9 mouse cellular contexts compared by ENCODE assay signal in the genomic region with DNA sequence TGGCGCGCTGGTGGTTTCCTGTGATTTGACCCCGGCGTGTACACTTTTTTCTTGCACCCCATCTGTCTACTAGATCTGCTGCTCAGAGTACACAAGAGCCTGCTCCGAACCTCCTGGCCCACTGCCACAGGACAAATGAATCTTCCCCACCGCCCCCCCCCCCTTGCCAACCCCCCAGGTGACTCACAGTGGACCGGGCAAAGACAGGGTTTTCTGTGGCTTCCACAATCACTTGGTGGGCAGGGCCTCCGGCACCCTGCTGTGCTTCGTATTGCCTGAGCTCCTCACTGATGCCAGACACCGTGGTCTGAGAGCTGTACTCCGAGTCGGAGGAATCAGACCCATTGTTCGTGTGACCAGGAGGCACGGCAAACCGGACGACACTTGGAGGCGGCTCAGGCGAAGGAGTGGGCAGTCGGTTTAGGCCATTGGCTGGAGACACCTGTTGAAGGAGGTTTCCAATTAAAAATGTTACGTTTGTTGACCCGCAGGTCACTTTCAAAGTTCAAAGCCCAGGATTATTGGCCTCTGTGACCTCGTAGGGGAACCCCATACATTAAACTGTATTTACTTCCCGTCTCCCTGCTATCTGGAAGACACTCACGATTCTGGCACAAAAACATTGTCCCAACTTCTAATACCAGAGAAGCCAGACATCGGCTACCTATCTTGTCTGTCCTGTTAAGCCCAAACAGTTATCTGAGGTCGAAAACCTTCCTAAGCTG. TPM values are rescaled to one million over a fixed set of nuclear protein-coding genes. Genes with fewer than 3 reads are reported as not detected.
DNase-seq lines count a peak whose midpoint lies in the region; ATAC-seq and TF ChIP-seq lines count a peak whose summit lies in the region.
"Had no signal": no experiment of that assay in that cellular context is flagged by ENCODE, and none has a peak within 500 bp of the region (broad histone marks: within the 10 kb centered on the region; RNA-seq: fewer than 3 reads in every experiment).

No protein-coding gene starts in this region.

- H3K4me2 ChIP-seq in hindbrain, embryonic 11.5 days (replicated peaks; ENCODE audit: low read depth, low read length): no peak overlapping the region
- no peak overlapping the region for H3K4me2 ChIP-seq in hindbrain, embryonic 16.5 days (ENCODE audit: low read length)
- H3K4me2 ChIP-seq in midbrain, postnatal 0 days (ENCODE audit: low read depth, low read length, poor library complexity, severe bottlenecking): no peak overlapping the region

- H3K4me1 ChIP-seq in hindbrain, embryonic 11.5 days (replicated peaks; ENCODE audit: control insufficient read depth, insufficient read depth, low read length): peaks cover 14% of the 10 kb centered on the region
- H3K4me1 ChIP-seq in hindbrain, embryonic 16.5 days (ENCODE audit: control insufficient read depth, insufficient read depth, low read depth, low read length): peaks cover 3% of the 10 kb centered on the region; the same call in 1 of the 2 replicates
- H3K4me1 ChIP-seq in midbrain, postnatal 0 days (ENCODE audit: insufficient read depth, low read length): no peaks in the 10 kb centered on the region

- DNase-seq in hindbrain, embryonic 11.5 days (ENCODE audit: low spot score): no peak
- peak; percentile 14 for DNase-seq in NIH3T3 (ENCODE audit: low read depth)
- peak; percentile 42 to 46 for DNase-seq in cerebellum, postnatal 14 days
- DNase-seq in midbrain, postnatal 0 days (ENCODE audit: low spot score): peak; percentile 43
- DNase-seq in layer of hippocampus, adult 11-12 months (ENCODE audit: low spot score): no peak
- DNase-seq: heart, postnatal 14 days had no signal

- H3K9ac ChIP-seq in hindbrain, embryonic 11.5 days (ENCODE audit: low read depth, low read length): no peak overlapping the region
- H3K9ac ChIP-seq in hindbrain, embryonic 16.5 days (ENCODE audit: low read depth, low read length): no peak overlapping the region
- no peak overlapping the region for H3K9ac ChIP-seq in midbrain, postnatal 0 days (replicated peaks; ENCODE audit: low read length, poor library complexity, severe bottlenecking)
- H3K9ac ChIP-seq: liver, embryonic 14.5 days had no signal

- ATAC-seq in hindbrain, embryonic 11.5 days (ENCODE audit: low FRiP score): no peak
- no peak for ATAC-seq in hindbrain, embryonic 16.5 days
- ATAC-seq in midbrain, postnatal 0 days (ENCODE audit: low FRiP score): no peak
- ATAC-seq in erythroid progenitor cell, adult 5-6 weeks (replicated peaks; ENCODE audit: low FRiP score, poor library complexity, severe bottlenecking): no peak

- WGBS in hindbrain, embryonic 11.5 days: 56% methylated on average over 26 of the region's 26 CpGs
- WGBS in hindbrain, embryonic 16.5 days: 40% methylated on average over 24 of the region's 26 CpGs
- WGBS in midbrain, postnatal 0 days: 46% methylated on average over 25 of the region's 26 CpGs

- no peak overlapping the region for H3K4me3 ChIP-seq in hindbrain, embryonic 11.5 days (ENCODE audit: low read depth, low read length)
- H3K4me3 ChIP-seq in hindbrain, embryonic 16.5 days (ENCODE audit: low read length): no peak overlapping the region
- no peak overlapping the region for H3K4me3 ChIP-seq in midbrain, postnatal 0 days (ENCODE audit: low read depth, low read length)

- TF ChIP-seq CTCF in midbrain, postnatal 0 days (IDR thresholded peaks at IDR 0.05): no peak

- H3K36me3 ChIP-seq in hindbrain, embryonic 11.5 days (ENCODE audit: control insufficient read depth, insufficient read depth, low read length): peaks cover 15% of the 10 kb centered on the region
- H3K36me3 ChIP-seq in hindbrain, embryonic 16.5 days (ENCODE audit: control insufficient read depth, insufficient read depth, low read length): peaks cover 42% of the 10 kb centered on the region
- H3K36me3 ChIP-seq in midbrain, postnatal 0 days (ENCODE audit: insufficient read depth, low read length): peaks cover 57% of the 10 kb centered on the region

- no peaks in the 10 kb centered on the region for H3K9me3 ChIP-seq in hindbrain, embryonic 11.5 days (ENCODE audit: control insufficient read depth, low read length)
- H3K9me3 ChIP-seq in hindbrain, embryonic 16.5 days (ENCODE audit: control insufficient read depth, low read length): no peaks in the 10 kb centered on the region
- H3K9me3 ChIP-seq in midbrain, postnatal 0 days (ENCODE audit: low read length): no peaks in the 10 kb centered on the region

- H3K27me3 ChIP-seq in hindbrain, embryonic 11.5 days (ENCODE audit: control insufficient read depth, insufficient read depth, low read length): no peaks in the 10 kb centered on the region
- H3K27me3 ChIP-seq in hindbrain, embryonic 16.5 days (replicated peaks; ENCODE audit: control insufficient read depth, insufficient read depth, low read length): no peaks in the 10 kb centered on the region
- H3K27me3 ChIP-seq in midbrain, postnatal 0 days (ENCODE audit: insufficient read depth, low read length): no peaks in the 10 kb centered on the region

- peak overlapping the region; percentile 59; the same call in 1 of the 2 replicates for H3K27ac ChIP-seq in hindbrain, embryonic 11.5 days (ENCODE audit: low read depth, low read length)
- no peak overlapping the region for H3K27ac ChIP-seq in hindbrain, embryonic 16.5 days (ENCODE audit: low read depth, low read length)
- H3K27ac ChIP-seq in midbrain, postnatal 0 days (ENCODE audit: low read depth, low read length): no peak overlapping the region
- H3K27ac ChIP-seq: liver, embryonic 14.5 days had no signal

RNA-seq across cellular contexts. Expression of gene Fancc, which starts 16.5 kb away (rescaled TPM):
- polyA plus RNA-seq in hindbrain, embryonic 11.5 days (2014; fragmentation: Nextera tagmentation; extraction: Ambion mirVana): 19.7 and 26.1 TPM in 2 replicates
- 15.7 and 16.0 TPM in 2 replicates for polyA plus RNA-seq in hindbrain, embryonic 16.5 days (2015; fragmentation: Nextera tagmentation; extraction: Ambion mirVana)
- total RNA-seq in midbrain, postnatal 0 days (2014; rRNA removed): 12.1 and 17.7 TPM in 2 replicates
- polyA plus RNA-seq in midbrain, postnatal 0 days (2015; fragmentation: Nextera tagmentation; extraction: Ambion mirVana): 9.2 and 9.3 TPM in 2 replicates
- 16.6 and 21.4 TPM in 2 replicates for total RNA-seq in erythroid progenitor cell, adult 5-6 weeks (2015; ENCODE audit: low replicate concordance)
- 24.1 and 25.2 TPM in 2 replicates for total RNA-seq in erythroid progenitor cell, adult 5-6 weeks (2017; ENCODE audit: low replicate concordance)

RNA-seq across cellular contexts. Expression of gene Ptch1, which starts 59.9 kb away (rescaled TPM):
- 19.5 and 28.4 TPM in 2 replicates for polyA plus RNA-seq in hindbrain, embryonic 11.5 days (2014; fragmentation: Nextera tagmentation; extraction: Ambion mirVana)
- 15.3 and 17.3 TPM in 2 replicates for polyA plus RNA-seq in hindbrain, embryonic 16.5 days (2015; fragmentation: Nextera tagmentation; extraction: Ambion mirVana)
- 27.8 and 29.9 TPM in 2 replicates for total RNA-seq in midbrain, postnatal 0 days (2014; rRNA removed)
- 6.8 and 7.9 TPM in 2 replicates for polyA plus RNA-seq in midbrain, postnatal 0 days (2015; fragmentation: Nextera tagmentation; extraction: Ambion mirVana)
- total RNA-seq in erythroid progenitor cell, adult 5-6 weeks (2015; ENCODE audit: low replicate concordance): 4.0 and 6.3 TPM in 2 replicates
- 1.6 and 2.6 TPM in 2 replicates for total RNA-seq in erythroid progenitor cell, adult 5-6 weeks (2017; ENCODE audit: low replicate concordance)

Comparison
In these comparisons a context has a peak if more than half of its experiments do, and no peak if none do; other contexts are left out.
1. DNase-seq: peak in NIH3T3 (single experiment), cerebellum, postnatal 14 days (2 of 2) and midbrain, postnatal 0 days (single experiment); none in hindbrain, embryonic 11.5 days (single experiment) and layer of hippocampus, adult 11-12 months (single experiment).